10 mouse cellular contexts compared by ENCODE assay signal in genomic region chr3:69490981-69491681, GRCm38 (mm10).
DNase-seq lines count a peak whose midpoint lies in the region; ATAC-seq and TF ChIP-seq lines count a peak whose summit lies in the region.
"Had no signal": no experiment of that assay in that cellular context is flagged by ENCODE, and none has a peak within 500 bp of the region (broad histone marks: within the 10 kb centered on the region; RNA-seq: fewer than 3 reads in every experiment).

No protein-coding gene starts in this region.

- no peak for TF ChIP-seq EP300 in lung, postnatal 0 days (IDR thresholded peaks at IDR 0.05)

- H3K9ac ChIP-seq in lung, postnatal 0 days (replicated peaks; ENCODE audit: low read depth) = no peak overlapping the region
- no peak overlapping the region for H3K9ac ChIP-seq in midbrain, embryonic 14.5 days (replicated peaks; ENCODE audit: low read length)

- no peaks in the 10 kb centered on the region for H3K27me3 ChIP-seq in lung, postnatal 0 days (replicated peaks; ENCODE audit: insufficient read depth, low read length)
- no peaks in the 10 kb centered on the region for H3K27me3 ChIP-seq in midbrain, embryonic 14.5 days (ENCODE audit: control insufficient read depth, insufficient read depth, low read length)

- H3K36me3 ChIP-seq in lung, postnatal 0 days (ENCODE audit: insufficient read depth, low read length) = no peaks in the 10 kb centered on the region
- H3K36me3 ChIP-seq in midbrain, embryonic 14.5 days (ENCODE audit: control insufficient read depth, insufficient read depth, low read length) = no peaks in the 10 kb centered on the region

- peak; percentile 21; the same call in 1 of the 2 replicates for ATAC-seq in lung, postnatal 0 days
- ATAC-seq in midbrain, embryonic 14.5 days (ENCODE audit: low FRiP score, low TSS enrichment) = no peak

- no peaks in the 10 kb centered on the region for H3K9me3 ChIP-seq in lung, postnatal 0 days (ENCODE audit: low read length)
- H3K9me3 ChIP-seq in midbrain, embryonic 14.5 days (ENCODE audit: control insufficient read depth, low read length) = no peaks in the 10 kb centered on the region

- peak; percentile 56 for DNase-seq in gastrocnemius, adult 18-20 months (ENCODE audit: low spot score)
- no peak for DNase-seq in gastrocnemius, postnatal 10 days
- no peak for DNase-seq in lung, postnatal 0 days (ENCODE audit: low spot score)
- DNase-seq in lung, postnatal 4 days = no peak
- peak; percentile 82 for DNase-seq in kidney, adult 18-20 months
- DNase-seq in ovary, postnatal 14 days (ENCODE audit: low spot score) = peak; percentile 12
- no peak for DNase-seq in retina, postnatal 1 day
- no peak for DNase-seq in midbrain, embryonic 14.5 days

- H3K4me1 ChIP-seq in lung, postnatal 0 days (ENCODE audit: insufficient read depth, low read depth, low read length) = no peaks in the 10 kb centered on the region
- H3K4me1 ChIP-seq in midbrain, embryonic 14.5 days (ENCODE audit: control insufficient read depth, insufficient read depth, low read length) = 0 out of 2 replicates have a peak, but pooled peaks cover 6% of the 10 kb centered on the region

- TF ChIP-seq CTCF in lung, postnatal 0 days (IDR thresholded peaks at IDR 0.05) = peak; percentile 44

- no peak overlapping the region for H3K4me2 ChIP-seq in lung, postnatal 0 days (replicated peaks; ENCODE audit: low read depth, low read length)
- H3K4me2 ChIP-seq in midbrain, embryonic 14.5 days (ENCODE audit: low read length) = no peak overlapping the region
- H3K4me2 ChIP-seq: liver, embryonic 11.5 days; midbrain, embryonic 11.5 days had no signal

- H3K27ac ChIP-seq in lung, postnatal 0 days (ENCODE audit: low read length) = no peak overlapping the region
- no peak overlapping the region for H3K27ac ChIP-seq in midbrain, embryonic 14.5 days (replicated peaks; ENCODE audit: low read depth, low read length)

- no peak overlapping the region for H3K4me3 ChIP-seq in lung, postnatal 0 days (ENCODE audit: low read depth, low read length)
- no peak overlapping the region for H3K4me3 ChIP-seq in midbrain, embryonic 14.5 days (replicated peaks; ENCODE audit: low read depth, low read length)

- 73% methylated on average over 6 of the region's 6 CpGs for WGBS in lung, postnatal 0 days
- 89% methylated on average over 6 of the region's 6 CpGs for WGBS in midbrain, embryonic 14.5 days

Comparison
In these comparisons a context has a peak if more than half of its experiments do, and no peak if none do; other contexts are left out.
1. DNase-seq: peak in gastrocnemius, adult 18-20 months (single experiment), kidney, adult 18-20 months (single experiment) and ovary, postnatal 14 days (single experiment); none in gastrocnemius, postnatal 10 days (single experiment), lung, postnatal 0 days (single experiment), lung, postnatal 4 days (0 of 2), retina, postnatal 1 day (single experiment) and midbrain, embryonic 14.5 days (single experiment).